Mouse (Mus musculus): ENCODE data around the gene Rapgef2.

Gene Rapgef2

GRCm38 (mm10) chr3:79121391-79121790, 164.9 kb downstream of the Rapgef2 start:
- no peaks in the 10 kb centered on the region for H3K27me3 ChIP-seq (ENCODE audit: insufficient read depth, low read length)
- no peaks in the 10 kb centered on the region for H3K4me1 ChIP-seq (replicated peaks; ENCODE audit: low read depth, low read length)
- H3K4me3 ChIP-seq (replicated peaks; ENCODE audit: low read length) = no peak overlapping the region
- H3K9me3 ChIP-seq (ENCODE audit: low read length) = no peaks in the 10 kb centered on the region; the same call in none of the 2 replicates
- no peaks in the 10 kb centered on the region for H3K36me3 ChIP-seq (ENCODE audit: insufficient read depth, low read length)
- no peak for TF ChIP-seq NANOG (IDR thresholded peaks at IDR 0.05; ENCODE audit: borderline replicate concordance, low read length)
- no peak for TF ChIP-seq POU5F1 (IDR thresholded peaks at IDR 0.05; ENCODE audit: borderline replicate concordance, low read length)
- TF ChIP-seq CTCF (conservative IDR thresholded peaks at IDR 0.05; ENCODE audit: low read length) = no peak

GRCm38 (mm10) chr3:79119983-79120382, 166.3 kb downstream of the Rapgef2 start:
- Histone ChIP-seq H3K9me3 (ENCODE audit: low read length) (no peaks in the 10 kb centered on the region; the same call in none of the 2 replicates), H3K36me3 (ENCODE audit: insufficient read depth, low read length) (no peaks in the 10 kb centered on the region), H3K4me3 (replicated peaks; ENCODE audit: low read length) (no peak overlapping the region), H3K27me3 (ENCODE audit: insufficient read depth, low read length) (no peaks in the 10 kb centered on the region), H3K4me1 (replicated peaks; ENCODE audit: low read depth, low read length) (no peaks in the 10 kb centered on the region)
- no peak for TF ChIP-seq CTCF (conservative IDR thresholded peaks at IDR 0.05; ENCODE audit: low read length)
- no peak for TF ChIP-seq POU5F1 (IDR thresholded peaks at IDR 0.05; ENCODE audit: borderline replicate concordance, low read length)
- TF ChIP-seq NANOG (IDR thresholded peaks at IDR 0.05; ENCODE audit: borderline replicate concordance, low read length) = no peak

- H3K4me3 ChIP-seq (replicated peaks; ENCODE audit: low read length) = no peak overlapping the region
- no peaks in the 10 kb centered on the region for H3K9me3 ChIP-seq (ENCODE audit: low read length)
- H3K27me3 ChIP-seq (ENCODE audit: insufficient read depth, low read length) = no peaks in the 10 kb centered on the region
- no peaks in the 10 kb centered on the region for H3K36me3 ChIP-seq (ENCODE audit: insufficient read depth, low read length)
- H3K4me1 ChIP-seq (replicated peaks; ENCODE audit: low read depth, low read length) = no peaks in the 10 kb centered on the region
- TF ChIP-seq NANOG (IDR thresholded peaks at IDR 0.05; ENCODE audit: borderline replicate concordance, low read length) = no peak
- TF ChIP-seq CTCF (conservative IDR thresholded peaks at IDR 0.05; ENCODE audit: low read length) = peak; percentile 29
Measured at GRCm38 (mm10) chr3:79110153-79110552, 176.2 kb downstream of the Rapgef2 start.

GRCm38 (mm10) chr3:79108246-79108645, 178.1 kb downstream of the Rapgef2 start:
- H3K36me3 ChIP-seq (ENCODE audit: insufficient read depth, low read length) = peaks cover 4% of the 10 kb centered on the region; the same call in 1 of the 2 replicates
- no peak overlapping the region for H3K4me3 ChIP-seq (replicated peaks; ENCODE audit: low read length)
- no peaks in the 10 kb centered on the region for H3K27me3 ChIP-seq (ENCODE audit: insufficient read depth, low read length)
- no peaks in the 10 kb centered on the region for H3K9me3 ChIP-seq (ENCODE audit: low read length)
- no peak for TF ChIP-seq POU5F1 (IDR thresholded peaks at IDR 0.05; ENCODE audit: borderline replicate concordance, low read length)
- H3K4me1 ChIP-seq (replicated peaks; ENCODE audit: low read depth, low read length) = no peaks in the 10 kb centered on the region

DNA sequence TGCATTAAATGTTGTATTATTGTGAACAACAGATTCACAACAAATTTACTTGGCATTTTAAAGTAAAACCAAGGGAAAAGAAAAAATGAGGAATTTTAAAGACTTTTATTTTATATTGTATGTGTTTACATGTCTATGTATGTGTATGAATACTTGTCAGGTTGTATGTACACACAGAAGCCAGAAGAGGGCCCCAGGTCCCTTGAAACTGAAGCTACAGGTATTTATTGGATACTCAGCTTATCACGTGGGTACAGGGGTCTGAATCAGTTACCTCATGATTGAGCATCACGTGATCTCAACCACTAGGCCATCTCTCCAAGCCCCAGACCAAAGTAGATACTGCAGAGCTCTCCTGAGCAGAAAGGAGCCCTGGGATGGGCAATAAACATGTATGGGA, 180.0 kb downstream of the Rapgef2 start:
- H3K27me3 ChIP-seq (ENCODE audit: insufficient read depth, low read length) = no peaks in the 10 kb centered on the region
- H3K36me3 ChIP-seq (ENCODE audit: insufficient read depth, low read length) = peaks cover 4% of the 10 kb centered on the region; the same call in 1 of the 2 replicates
- H3K9me3 ChIP-seq (ENCODE audit: low read length) = no peaks in the 10 kb centered on the region
- H3K4me1 ChIP-seq (replicated peaks; ENCODE audit: low read depth, low read length) = no peaks in the 10 kb centered on the region
- no peak overlapping the region for H3K4me3 ChIP-seq (replicated peaks; ENCODE audit: low read length)
- TF ChIP-seq CTCF (conservative IDR thresholded peaks at IDR 0.05; ENCODE audit: low read length) (no peak), POU5F1 (IDR thresholded peaks at IDR 0.05; ENCODE audit: borderline replicate concordance, low read length) (no peak), NANOG (IDR thresholded peaks at IDR 0.05; ENCODE audit: borderline replicate concordance, low read length) (no peak)

- Histone ChIP-seq H3K4me3 (replicated peaks; ENCODE audit: low read length) (no peak overlapping the region), H3K36me3 (ENCODE audit: insufficient read depth, low read length) (peaks cover 7% of the 10 kb centered on the region; the same call in 1 of the 2 replicates), H3K9me3 (ENCODE audit: low read length) (no peaks in the 10 kb centered on the region), H3K27me3 (ENCODE audit: insufficient read depth, low read length) (no peaks in the 10 kb centered on the region), H3K4me1 (replicated peaks; ENCODE audit: low read depth, low read length) (no peaks in the 10 kb centered on the region)
- TF ChIP-seq POU5F1 (IDR thresholded peaks at IDR 0.05; ENCODE audit: borderline replicate concordance, low read length) (no peak), NANOG (IDR thresholded peaks at IDR 0.05; ENCODE audit: borderline replicate concordance, low read length) (no peak), CTCF (conservative IDR thresholded peaks at IDR 0.05; ENCODE audit: low read length) (no peak)
Measured at GRCm38 (mm10) chr3:79103604-79104003, 182.7 kb downstream of the Rapgef2 start.

DNA sequence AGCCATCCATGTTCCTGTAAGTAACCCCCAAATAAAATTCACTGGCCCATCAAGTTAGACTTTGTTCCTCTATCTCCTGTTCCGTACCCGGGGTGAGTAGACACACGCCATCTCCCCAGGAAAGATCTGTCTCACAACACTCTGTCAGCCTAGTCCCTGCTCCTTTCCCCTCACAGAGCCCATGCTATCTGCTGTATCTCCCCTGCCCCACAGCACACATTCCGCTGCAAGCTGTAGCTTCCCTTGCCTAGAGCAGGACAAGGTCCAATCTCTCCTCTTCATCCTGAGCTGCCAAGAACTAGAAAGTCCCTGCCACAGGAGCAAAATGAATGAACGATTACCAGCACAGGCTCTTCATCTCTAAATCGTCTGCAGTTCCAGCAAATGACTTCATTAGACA, 184.6 kb downstream of the Rapgef2 start:
- Histone ChIP-seq H3K36me3 (ENCODE audit: insufficient read depth, low read length) (peaks cover 9% of the 10 kb centered on the region; the same call in 1 of the 2 replicates), H3K27me3 (ENCODE audit: insufficient read depth, low read length) (no peaks in the 10 kb centered on the region), H3K9me3 (ENCODE audit: low read length) (no peaks in the 10 kb centered on the region), H3K4me1 (replicated peaks; ENCODE audit: low read depth, low read length) (no peaks in the 10 kb centered on the region), H3K4me3 (replicated peaks; ENCODE audit: low read length) (no peak overlapping the region)
- no peak for TF ChIP-seq CTCF (conservative IDR thresholded peaks at IDR 0.05; ENCODE audit: low read length)
- TF ChIP-seq NANOG (IDR thresholded peaks at IDR 0.05; ENCODE audit: borderline replicate concordance, low read length) = no peak
- no peak for TF ChIP-seq POU5F1 (IDR thresholded peaks at IDR 0.05; ENCODE audit: borderline replicate concordance, low read length)

GRCm38 (mm10) chr3:79100831-79101230, 185.5 kb downstream of the Rapgef2 start:
- TF ChIP-seq NANOG (IDR thresholded peaks at IDR 0.05; ENCODE audit: borderline replicate concordance, low read length) (no peak), CTCF (conservative IDR thresholded peaks at IDR 0.05; ENCODE audit: low read length) (no peak), POU5F1 (IDR thresholded peaks at IDR 0.05; ENCODE audit: borderline replicate concordance, low read length) (no peak)
- H3K36me3 ChIP-seq (ENCODE audit: insufficient read depth, low read length) = peaks cover 9% of the 10 kb centered on the region; the same call in 1 of the 2 replicates
- no peaks in the 10 kb centered on the region for H3K9me3 ChIP-seq (ENCODE audit: low read length)
- H3K27me3 ChIP-seq (ENCODE audit: insufficient read depth, low read length) = no peaks in the 10 kb centered on the region
- H3K4me1 ChIP-seq (replicated peaks; ENCODE audit: low read depth, low read length) = no peaks in the 10 kb centered on the region
- H3K4me3 ChIP-seq (replicated peaks; ENCODE audit: low read length) = no peak overlapping the region

GRCm38 (mm10) chr3:79089091-79089490, 197.2 kb downstream of the Rapgef2 start:
- Histone ChIP-seq H3K36me3 (ENCODE audit: insufficient read depth, low read length) (peaks cover 34% of the 10 kb centered on the region), H3K4me3 (replicated peaks; ENCODE audit: low read length) (no peak overlapping the region), H3K4me1 (replicated peaks; ENCODE audit: low read depth, low read length) (no peaks in the 10 kb centered on the region), H3K9me3 (ENCODE audit: low read length) (no peaks in the 10 kb centered on the region), H3K27me3 (ENCODE audit: insufficient read depth, low read length) (no peaks in the 10 kb centered on the region)
- TF ChIP-seq NANOG (IDR thresholded peaks at IDR 0.05; ENCODE audit: borderline replicate concordance, low read length) = no peak
- TF ChIP-seq CTCF (conservative IDR thresholded peaks at IDR 0.05; ENCODE audit: low read length) = no peak
- no peak for TF ChIP-seq POU5F1 (IDR thresholded peaks at IDR 0.05; ENCODE audit: borderline replicate concordance, low read length)

All from E14TG2a.4 (cell line).